Mouse (Mus musculus) thymus, adult 2 months (tissue): ENCODE measurements around the gene Rbm42.

Experiments
- CTCF ChIP-seq: fragments of 200-500 bp; IDR thresholded peaks from 2 replicates; pipeline ENCODE4 v1.5.1; 2012; ENCODE audit warnings: mild to moderate bottlenecking, control low read depth, low read length, moderate library complexity, borderline replicate concordance; ENCODE audit not compliant: control insufficient read depth, poor library complexity, insufficient read depth; ENCODE audit errors: extremely low read depth
- POLR2A ChIP-seq: fragments of 200-500 bp; IDR thresholded peaks from 2 replicates; pipeline ENCODE4 v1.6.1; 2012; ENCODE audit warnings: mild to moderate bottlenecking, low read length, control low read depth, moderate library complexity; ENCODE audit not compliant: control insufficient read depth, poor library complexity, insufficient read depth; ENCODE audit errors: extremely low read depth

GRCm38 (mm10) chr7:30678263-30678975 is 28.3 kb upstream of the Rbm42 start:
- TF ChIP-seq CTCF (no peak), POLR2A (no peak)
